Mouse (Mus musculus) T-helper 1 cell (primary cell): ENCODE results near the gene Mettl21e.
"Not testable (repeated sequence)": the region's sequence is repeated elsewhere in the genome, so short reads cannot be mapped to it uniquely, and the experiment has no call there.

Experiments
- in situ Hi-C: fragments of 300-600 bp; cut with MboI, MseI; formaldehyde crosslinking; loops from one replicate; pipeline ENCODE4 v1.15.1; 2025; ENCODE audit warnings: high pct_unique_total_duplicates

The Mettl21e gene

DNA sequence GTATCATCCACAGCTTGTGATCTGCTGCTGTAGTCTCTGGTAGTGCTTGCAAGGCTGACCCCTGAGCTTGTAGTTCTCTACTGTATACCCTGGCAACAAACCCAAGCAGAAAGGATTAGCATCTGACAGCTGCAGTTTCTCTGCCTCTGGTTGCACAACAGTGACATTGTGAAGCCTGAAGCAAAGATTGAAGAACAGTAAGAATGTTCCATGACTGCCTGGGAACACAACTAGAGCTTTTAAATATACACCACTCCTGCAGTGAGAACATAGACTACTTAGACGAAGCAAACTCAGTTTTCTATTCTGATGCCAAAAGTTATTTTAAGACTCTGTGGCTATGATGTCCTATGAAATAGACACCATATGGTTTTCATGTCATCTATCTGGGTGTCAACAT lies at the start of gene Mettl21e:
Mettl21e (minus strand) TSS at position 86 of the 400 bp plus-strand sequence.
- in situ Hi-C loops = loop anchor here (25.0 kb wide), 1 partner anchor 1543 kb away; no protein-coding TSS in a partner anchor

GRCm38 (mm10) chr1:44240440-44240839 lies 21.7 kb upstream of the Mettl21e start:
- in situ Hi-C loops = not testable (repeated sequence)

DNA sequence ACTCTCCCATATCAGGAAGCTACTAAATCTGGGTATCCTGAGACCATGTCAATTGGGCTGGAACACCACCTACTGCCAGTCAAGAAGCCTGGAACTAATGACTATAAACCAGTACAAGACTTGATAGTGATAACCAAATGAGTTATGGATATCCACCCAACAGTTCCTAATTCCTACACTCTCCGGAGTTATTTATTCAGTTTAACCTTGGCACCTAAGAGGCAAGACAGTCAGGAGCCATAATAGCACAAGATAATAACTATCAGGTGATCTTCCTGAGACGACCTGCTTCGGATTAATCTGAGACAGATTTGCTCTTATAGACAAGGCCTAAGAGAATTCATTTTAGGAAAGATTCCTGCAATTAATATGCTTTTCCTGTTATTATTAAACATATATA lies 21.2 kb upstream of the Mettl21e start:
- in situ Hi-C loops = no loop called here

GRCm38 (mm10) chr1:44237305-44237704 lies 18.5 kb upstream of the Mettl21e start:
- in situ Hi-C loops = no loop called here

- in situ Hi-C loops = no loop called here
Observed at GRCm38 (mm10) chr1:44235311-44235710, 16.6 kb upstream of the Mettl21e start.

DNA sequence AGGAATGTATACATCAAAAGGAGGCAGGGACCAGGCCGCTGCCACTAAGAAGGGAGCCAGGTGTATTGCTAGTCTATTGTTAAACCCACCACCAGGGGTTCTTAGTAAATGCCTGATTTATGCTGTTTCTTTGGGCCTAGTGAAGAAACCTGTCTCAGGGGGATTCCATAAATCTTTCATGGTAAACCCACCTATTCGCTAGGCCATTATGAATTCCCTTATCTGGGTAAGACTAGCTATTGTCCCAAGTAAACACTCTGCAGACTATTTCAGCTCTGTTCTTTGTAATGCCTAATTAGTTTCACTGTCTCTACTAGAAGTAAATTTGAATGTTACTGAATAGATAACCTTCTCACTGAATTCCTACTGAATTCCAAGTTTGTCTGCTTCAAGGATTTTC lies 15.8 kb upstream of the Mettl21e start:
- in situ Hi-C loops = not testable (repeated sequence)

- in situ Hi-C loops = no loop called here
Observed at GRCm38 (mm10) chr1:44229044-44229443, 10.3 kb upstream of the Mettl21e start.

DNA sequence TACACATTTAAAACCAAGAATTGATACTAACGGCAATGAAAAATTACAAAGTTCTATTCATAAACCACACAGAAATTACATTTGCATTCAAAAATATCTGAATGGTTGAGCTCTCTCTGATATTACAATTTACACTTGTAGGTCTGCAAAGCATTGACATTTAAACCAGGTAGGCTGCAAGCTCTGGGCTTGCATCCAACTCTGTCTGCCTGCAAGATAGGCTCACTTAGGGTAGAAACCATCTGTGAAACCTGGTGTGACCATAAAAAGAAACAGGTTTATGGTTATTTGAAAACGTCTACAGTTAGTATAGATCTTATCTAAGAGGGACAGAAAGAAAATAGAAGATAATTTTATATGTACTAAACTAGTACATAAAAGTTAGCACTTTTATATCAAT lies 1.6 kb downstream of the Mettl21e start:
- in situ Hi-C loops = loop anchor here (25.0 kb wide), 1 partner anchor 1545 kb away; no protein-coding TSS in a partner anchor

- in situ Hi-C loops = loop anchor here (25.0 kb wide), 1 partner anchor 1546 kb away; no protein-coding TSS in a partner anchor
Observed at GRCm38 (mm10) chr1:44216352-44217116, 2.2 kb downstream of the Mettl21e start.

DNA sequence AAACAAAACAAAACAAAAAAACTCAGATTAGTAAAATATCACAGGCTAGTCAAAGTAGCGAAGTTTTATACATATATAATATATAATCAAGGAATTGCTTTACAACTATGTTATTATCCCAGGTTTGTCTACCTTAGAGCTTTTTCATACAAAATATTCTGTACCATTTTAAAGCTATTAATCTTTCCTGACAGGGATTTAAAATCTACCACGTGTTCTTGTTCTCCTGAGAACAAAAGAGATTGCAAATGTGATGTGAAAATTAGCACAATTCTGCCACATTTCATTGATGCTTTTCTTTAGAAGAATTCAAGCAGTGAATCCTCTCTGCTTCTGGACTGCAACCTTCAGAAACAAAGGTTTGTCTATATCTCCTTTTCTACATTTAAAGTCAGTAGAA lies 4.3 kb downstream of the Mettl21e start:
- in situ Hi-C loops = loop anchor here (25.0 kb wide), 1 partner anchor 1548 kb away; no protein-coding TSS in a partner anchor

DNA sequence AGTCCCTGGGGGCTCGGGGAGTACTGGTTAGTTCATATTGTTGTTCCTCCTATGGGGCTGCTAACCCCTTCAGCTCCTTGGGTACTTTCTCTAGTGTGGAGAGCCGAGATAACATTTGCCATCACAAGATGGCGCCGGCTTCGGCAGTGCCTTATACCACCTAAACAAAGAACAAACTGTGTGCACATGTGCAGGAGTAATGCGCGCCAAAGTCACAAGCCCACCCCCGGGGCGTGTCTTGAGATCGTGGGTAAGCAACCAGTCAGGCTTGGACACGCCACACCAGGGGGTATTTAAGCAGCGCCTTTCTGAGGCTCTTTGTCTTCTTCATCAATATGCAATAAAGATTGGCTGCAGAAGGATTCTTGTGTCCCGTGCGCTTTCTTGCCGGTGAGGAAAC lies 15.9 kb downstream of the Mettl21e start:
- in situ Hi-C loops = loop anchor here (25.0 kb wide), 1 partner anchor 1559 kb away; no protein-coding TSS in a partner anchor

- in situ Hi-C loops = no loop called here
Observed at GRCm38 (mm10) chr1:44198273-44199171, 20.2 kb downstream of the Mettl21e start.

DNA sequence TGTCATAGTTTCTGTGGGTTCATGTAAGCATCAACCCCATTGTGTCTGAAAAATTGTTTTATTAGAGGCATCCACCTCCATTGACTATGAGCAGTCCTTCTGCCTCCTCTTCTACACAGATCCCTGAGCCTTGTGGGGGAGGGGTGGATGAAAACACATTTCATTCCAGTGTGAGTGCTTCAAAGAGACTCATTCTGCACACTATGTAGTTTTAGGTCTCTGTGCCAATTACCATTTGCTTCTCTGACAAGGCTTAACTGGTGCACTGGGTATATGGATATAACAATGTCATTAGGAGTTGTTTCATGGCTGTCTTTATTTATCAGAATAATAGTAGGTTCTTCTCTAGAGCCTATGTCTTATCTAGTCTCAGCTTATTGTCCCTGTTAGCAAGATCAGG lies 32.4 kb downstream of the Mettl21e start:
- in situ Hi-C loops = no loop called here

- in situ Hi-C loops = no loop called here
Observed at GRCm38 (mm10) chr1:44178086-44178485, 40.7 kb downstream of the Mettl21e start.

DNA sequence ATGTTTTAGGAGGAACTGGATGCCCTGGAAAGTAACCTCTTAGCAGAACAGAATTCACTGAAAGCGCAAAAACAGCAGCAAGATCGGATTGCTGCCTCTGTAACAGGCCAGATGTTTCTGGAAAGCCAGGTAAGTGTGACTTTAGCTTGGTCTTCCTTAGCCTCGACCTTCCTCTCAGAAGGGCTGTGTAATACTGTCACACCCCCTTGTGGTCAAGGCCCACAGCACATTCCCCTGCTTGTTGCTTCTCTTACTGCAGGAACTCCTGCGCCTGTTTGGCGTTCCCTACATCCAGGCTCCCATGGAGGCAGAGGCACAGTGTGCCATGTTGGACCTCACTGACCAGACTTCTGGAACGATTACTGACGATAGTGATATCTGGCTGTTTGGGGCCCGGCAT lies 44.9 kb downstream of the Mettl21e start:
- in situ Hi-C loops = no loop called here

GRCm38 (mm10) chr1:44172656-44173055 lies 46.1 kb downstream of the Mettl21e start:
- in situ Hi-C loops = no loop called here

- in situ Hi-C loops = no loop called here
Observed at GRCm38 (mm10) chr1:44167859-44168383, 50.8 kb downstream of the Mettl21e start.

DNA sequence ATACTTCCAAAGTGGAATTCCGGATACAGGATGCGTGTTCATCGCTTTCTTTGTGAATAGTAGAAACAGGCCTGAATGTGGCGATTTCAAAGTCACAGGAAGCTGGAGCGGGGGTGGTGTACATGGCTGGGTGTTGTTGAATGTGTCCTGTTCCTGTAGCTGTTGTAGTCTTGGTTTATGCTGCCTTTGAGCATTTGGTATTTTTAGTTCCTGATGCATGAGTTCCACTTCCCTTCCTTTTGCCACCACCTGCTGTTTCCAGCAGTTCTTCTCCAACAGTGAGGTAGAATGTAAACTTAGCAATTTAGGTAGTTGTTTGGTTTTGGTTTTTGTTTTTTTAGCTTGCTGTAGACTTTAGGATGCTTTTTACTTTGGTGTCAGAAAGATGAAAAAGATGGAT lies 56.4 kb downstream of the Mettl21e start:
- in situ Hi-C loops = no loop called here

GRCm38 (mm10) chr1:44161818-44162217 lies 56.9 kb downstream of the Mettl21e start:
- in situ Hi-C loops = no loop called here

- in situ Hi-C loops = no loop called here
Observed at GRCm38 (mm10) chr1:44158317-44158716, 60.4 kb downstream of the Mettl21e start.

- in situ Hi-C loops = no loop called here
Observed at GRCm38 (mm10) chr1:44155287-44155686, 63.5 kb downstream of the Mettl21e start.
